Mouse (Mus musculus): ENCODE data around the gene Eif6. TPM values are rescaled to one million over a fixed set of nuclear protein-coding genes. Genes with fewer than 3 reads are reported as not detected.

Gene Eif6
- polyA plus RNA-seq, 1 experiment from 2014 or later = 107 TPM

DNA sequence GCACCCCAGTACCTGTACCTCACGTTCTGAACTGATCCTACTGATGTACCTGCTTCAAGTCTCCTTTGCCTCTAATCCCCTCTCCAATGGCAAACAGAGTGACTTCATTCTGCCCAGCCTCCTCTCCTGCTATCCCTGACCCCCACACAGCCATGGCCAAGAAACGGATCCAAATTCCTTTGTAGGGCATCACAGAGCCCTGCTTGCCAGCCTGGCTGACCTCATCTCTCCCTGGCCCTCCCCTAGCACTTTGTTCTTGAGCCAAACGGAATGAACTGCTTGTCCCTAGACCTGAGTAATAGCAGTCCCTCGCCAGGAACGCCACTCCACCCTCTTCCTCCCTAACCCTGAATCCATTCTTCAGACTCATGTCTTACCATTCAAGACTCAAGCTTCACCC is 20.2 kb downstream of the Eif6 start:
- H3K4me3 ChIP-seq = no peak overlapping the region
- peaks cover 5% of the 10 kb centered on the region for H3K4me1 ChIP-seq (replicated peaks)
- no peak overlapping the region for H3K27ac ChIP-seq
- H3K9me3 ChIP-seq (replicated peaks) = no peaks in the 10 kb centered on the region
- 63% methylated on average over 5 of the region's 5 CpGs for WGBS
- H3K4me2 ChIP-seq = no peak overlapping the region
- H3K9ac ChIP-seq = no peak overlapping the region
- ATAC-seq (replicated peaks; ENCODE audit: insufficient number of reproducible peaks, insufficient read depth, low FRiP score, low read depth) = no peak
- no peaks in the 10 kb centered on the region for H3K36me3 ChIP-seq
- peaks cover 2% of the 10 kb centered on the region; the same call in 1 of the 2 replicates for H3K27me3 ChIP-seq

DNA sequence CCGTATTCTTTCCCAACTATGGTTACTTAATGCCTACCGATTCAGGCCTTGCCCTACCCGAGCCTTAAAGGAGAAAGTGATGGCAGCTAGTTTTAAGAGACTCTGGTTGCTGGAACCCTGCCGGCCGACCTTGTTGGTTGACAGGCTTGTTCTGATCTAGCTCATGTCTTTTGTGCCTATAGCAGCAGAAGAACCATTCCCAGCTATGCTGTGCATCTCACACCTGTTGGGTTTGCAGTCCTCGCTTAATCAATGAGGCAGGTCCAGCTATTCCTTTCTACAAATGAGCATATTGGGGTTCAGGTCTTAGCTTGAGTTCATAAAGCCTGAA is 20.8 kb downstream of the Eif6 start:
- Histone ChIP-seq H3K4me2 (no peak overlapping the region), H3K9ac (no peak overlapping the region), H3K4me1 (replicated peaks) (peaks cover 5% of the 10 kb centered on the region), H3K27ac (no peak overlapping the region), H3K4me3 (no peak overlapping the region), H3K36me3 (no peaks in the 10 kb centered on the region), H3K27me3 (peaks cover 2% of the 10 kb centered on the region; the same call in 1 of the 2 replicates), H3K9me3 (replicated peaks) (no peaks in the 10 kb centered on the region)
- WGBS = 70% methylated on average over 6 of the region's 6 CpGs
- ATAC-seq (replicated peaks; ENCODE audit: insufficient number of reproducible peaks, insufficient read depth, low FRiP score, low read depth) = no peak

DNA sequence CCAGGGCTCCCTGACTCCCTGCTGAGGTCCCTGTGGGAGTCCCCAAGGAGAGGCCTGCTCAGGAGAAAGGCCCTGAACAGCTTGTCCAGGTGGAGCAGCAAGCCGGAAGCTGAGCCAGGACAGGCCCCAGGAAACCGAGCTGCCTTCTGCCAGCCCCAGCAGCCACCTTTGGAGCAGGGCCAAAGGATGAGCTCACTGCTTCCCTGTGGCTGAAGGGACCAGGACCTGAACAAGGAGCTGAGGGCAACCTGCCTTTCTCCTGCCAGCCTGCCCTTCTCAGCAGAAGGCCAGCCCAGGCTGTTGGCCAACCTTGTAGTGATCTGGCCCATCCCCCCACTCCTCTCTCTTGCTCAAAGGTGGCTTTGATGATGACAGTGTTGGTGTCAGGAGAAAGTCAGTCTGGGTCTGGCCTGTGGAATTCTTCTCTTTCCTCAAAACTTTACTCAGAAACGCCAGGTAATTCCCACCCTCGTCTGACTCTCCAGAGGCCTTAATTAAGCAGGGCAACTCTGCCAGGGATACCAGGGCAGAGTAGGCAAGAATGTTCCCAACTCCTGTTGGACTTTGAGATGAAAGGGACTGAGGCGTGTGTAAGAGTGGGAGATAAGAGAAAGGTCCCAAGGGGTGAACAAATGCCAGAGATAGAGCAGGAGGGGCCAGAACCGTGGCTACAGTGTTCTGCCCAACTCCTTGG is 21.3 kb downstream of the Eif6 start:
- Histone ChIP-seq H3K4me2 (no peak overlapping the region), H3K27ac (no peak overlapping the region), H3K9me3 (replicated peaks) (no peaks in the 10 kb centered on the region), H3K4me3 (no peak overlapping the region), H3K9ac (0 out of 2 replicates have a peak overlapping the region, but pooled peaks have one; percentile 4), H3K27me3 (peaks cover 2% of the 10 kb centered on the region; the same call in 1 of the 2 replicates), H3K36me3 (no peaks in the 10 kb centered on the region), H3K4me1 (replicated peaks) (peaks cover 5% of the 10 kb centered on the region)
- WGBS = 30% methylated on average over 6 of the region's 6 CpGs
- ATAC-seq (replicated peaks; ENCODE audit: insufficient number of reproducible peaks, insufficient read depth, low FRiP score, low read depth) = no peak

DNA sequence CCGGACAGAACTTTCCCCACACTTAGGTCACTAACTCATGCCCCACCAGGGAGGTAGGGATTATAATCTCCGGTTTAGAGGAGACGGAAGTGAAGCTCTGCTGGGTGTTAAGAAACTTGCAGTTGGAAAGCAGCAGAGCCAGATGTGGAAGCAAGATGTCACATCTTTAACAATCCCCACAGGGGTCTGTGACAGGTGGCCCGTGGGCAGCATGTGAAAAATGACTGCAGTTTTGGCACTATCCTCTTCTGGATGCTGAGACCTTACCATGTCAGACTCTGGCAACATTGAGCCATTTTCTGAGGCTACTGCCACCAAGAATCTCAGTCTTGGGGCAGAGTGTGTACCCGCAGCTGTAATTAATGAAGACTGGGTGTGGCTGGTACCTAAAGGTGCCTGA is 22.7 kb downstream of the Eif6 start:
- 63% methylated on average over 5 of the region's 5 CpGs for WGBS
- no peak for ATAC-seq (replicated peaks; ENCODE audit: insufficient number of reproducible peaks, insufficient read depth, low FRiP score, low read depth)
- H3K9ac ChIP-seq = no peak overlapping the region
- H3K27ac ChIP-seq = no peak overlapping the region
- no peak overlapping the region for H3K4me3 ChIP-seq
- H3K4me1 ChIP-seq (replicated peaks) = peaks cover 5% of the 10 kb centered on the region
- no peaks in the 10 kb centered on the region for H3K9me3 ChIP-seq (replicated peaks)
- H3K36me3 ChIP-seq = no peaks in the 10 kb centered on the region
- H3K4me2 ChIP-seq = no peak overlapping the region
- peaks cover 2% of the 10 kb centered on the region; the same call in 1 of the 2 replicates for H3K27me3 ChIP-seq

GRCm38 (mm10) chr2:155802761-155803160 is 24.0 kb downstream of the Eif6 start:
- no peak overlapping the region for H3K4me3 ChIP-seq
- H3K4me2 ChIP-seq = no peak overlapping the region
- peaks cover 5% of the 10 kb centered on the region for H3K4me1 ChIP-seq (replicated peaks)
- ATAC-seq (replicated peaks; ENCODE audit: insufficient number of reproducible peaks, insufficient read depth, low FRiP score, low read depth) = no peak
- peaks cover 2% of the 10 kb centered on the region; the same call in 1 of the 2 replicates for H3K27me3 ChIP-seq
- H3K27ac ChIP-seq = no peak overlapping the region
- H3K9ac ChIP-seq = no peak overlapping the region
- H3K36me3 ChIP-seq = no peaks in the 10 kb centered on the region
- H3K9me3 ChIP-seq (replicated peaks) = no peaks in the 10 kb centered on the region
- 50% methylated on average over 3 of the region's 3 CpGs for WGBS

DNA sequence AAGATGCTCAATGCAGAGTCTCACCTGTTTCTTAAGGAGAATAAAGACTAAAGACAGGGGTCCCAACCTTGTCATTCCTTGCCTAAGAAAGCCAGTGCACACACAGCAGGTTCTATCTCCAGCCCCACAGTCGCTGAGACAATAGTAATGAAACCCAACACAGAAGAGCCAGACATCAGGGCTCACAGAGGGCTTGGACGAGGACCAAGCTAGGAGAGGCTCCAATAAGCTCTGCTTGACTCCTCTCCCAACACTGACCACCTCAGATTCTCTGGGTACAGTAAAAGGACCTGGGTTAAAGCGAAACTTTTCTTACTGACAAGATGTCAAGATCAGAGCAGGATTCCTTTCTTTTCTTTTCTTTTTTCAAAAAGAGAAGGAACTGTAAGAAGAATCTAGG is 28.1 kb downstream of the Eif6 start:
- Histone ChIP-seq H3K27me3 (no peaks in the 10 kb centered on the region), H3K4me2 (no peak overlapping the region), H3K4me3 (no peak overlapping the region), H3K9ac (no peak overlapping the region), H3K36me3 (no peaks in the 10 kb centered on the region), H3K4me1 (replicated peaks) (no peaks in the 10 kb centered on the region), H3K9me3 (replicated peaks) (no peaks in the 10 kb centered on the region), H3K27ac (no peak overlapping the region)
- 52% methylated on average over 3 of the region's 3 CpGs for WGBS
- ATAC-seq (replicated peaks; ENCODE audit: insufficient number of reproducible peaks, insufficient read depth, low FRiP score, low read depth) = no peak

- H3K9me3 ChIP-seq (replicated peaks) = no peaks in the 10 kb centered on the region
- 0 out of 2 replicates have a peak, but pooled peaks cover 11% of the 10 kb centered on the region for H3K27me3 ChIP-seq
- H3K36me3 ChIP-seq = no peaks in the 10 kb centered on the region
- no peak overlapping the region for H3K27ac ChIP-seq
- H3K4me3 ChIP-seq = no peak overlapping the region
- WGBS = 81% methylated on average over 12 of the region's 12 CpGs
- no peaks in the 10 kb centered on the region for H3K4me1 ChIP-seq (replicated peaks)
- ATAC-seq (replicated peaks; ENCODE audit: insufficient number of reproducible peaks, insufficient read depth, low FRiP score, low read depth) = no peak
- no peak overlapping the region for H3K4me2 ChIP-seq
- H3K9ac ChIP-seq = no peak overlapping the region
Measured at GRCm38 (mm10) chr2:155794674-155795445, 31.9 kb downstream of the Eif6 start.

DNA sequence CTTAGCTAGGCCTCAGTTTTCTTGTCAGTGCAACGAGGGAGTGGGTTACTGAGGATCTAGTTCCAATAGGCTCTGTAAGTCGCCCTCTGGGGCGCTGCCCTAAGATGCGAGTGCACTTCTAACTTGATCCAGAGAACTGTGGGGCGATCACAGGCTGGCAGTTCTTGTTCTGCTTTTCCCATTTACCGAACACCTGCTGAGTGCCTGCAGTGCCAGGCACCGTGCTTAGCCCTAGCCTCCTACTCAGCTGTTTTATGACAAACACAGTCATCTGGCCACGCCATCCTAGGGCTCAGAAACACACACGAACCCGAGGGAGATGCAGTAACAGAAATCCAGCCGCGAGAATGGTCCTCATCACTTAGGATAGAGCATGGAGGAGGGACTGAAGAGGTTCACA is 33.8 kb downstream of the Eif6 start:
- H3K27ac ChIP-seq = no peak overlapping the region
- H3K27me3 ChIP-seq = peaks cover 18% of the 10 kb centered on the region; the same call in 1 of the 2 replicates
- no peak overlapping the region for H3K4me3 ChIP-seq
- no peak for ATAC-seq (replicated peaks; ENCODE audit: insufficient number of reproducible peaks, insufficient read depth, low FRiP score, low read depth)
- H3K36me3 ChIP-seq = no peaks in the 10 kb centered on the region
- H3K9ac ChIP-seq = no peak overlapping the region
- no peak overlapping the region; the same call in 1 of the 2 replicates for H3K4me2 ChIP-seq
- H3K4me1 ChIP-seq (replicated peaks) = no peaks in the 10 kb centered on the region
- 39% methylated on average over 12 of the region's 12 CpGs for WGBS
- H3K9me3 ChIP-seq (replicated peaks) = no peaks in the 10 kb centered on the region

- ATAC-seq (replicated peaks; ENCODE audit: insufficient number of reproducible peaks, insufficient read depth, low FRiP score, low read depth) = no peak
- Histone ChIP-seq H3K9ac (no peak overlapping the region), H3K4me3 (no peak overlapping the region), H3K4me2 (no peak overlapping the region), H3K4me1 (replicated peaks) (no peaks in the 10 kb centered on the region), H3K36me3 (no peaks in the 10 kb centered on the region), H3K9me3 (replicated peaks) (no peaks in the 10 kb centered on the region), H3K27ac (no peak overlapping the region), H3K27me3 (peaks cover 19% of the 10 kb centered on the region; the same call in 1 of the 2 replicates)
- 54% methylated on average over 18 of the region's 18 CpGs for WGBS
Measured at GRCm38 (mm10) chr2:155787949-155788931, 38.5 kb downstream of the Eif6 start.

GRCm38 (mm10) chr2:155786905-155787304 is 39.8 kb downstream of the Eif6 start:
- H3K4me2 ChIP-seq = no peak overlapping the region
- no peak overlapping the region for H3K27ac ChIP-seq
- H3K4me3 ChIP-seq = no peak overlapping the region
- H3K9ac ChIP-seq = no peak overlapping the region
- 59% methylated on average over 5 of the region's 5 CpGs for WGBS
- no peaks in the 10 kb centered on the region for H3K9me3 ChIP-seq (replicated peaks)
- H3K4me1 ChIP-seq (replicated peaks) = no peaks in the 10 kb centered on the region
- no peaks in the 10 kb centered on the region for H3K36me3 ChIP-seq
- peaks cover 19% of the 10 kb centered on the region; the same call in 1 of the 2 replicates for H3K27me3 ChIP-seq
- ATAC-seq (replicated peaks; ENCODE audit: insufficient number of reproducible peaks, insufficient read depth, low FRiP score, low read depth) = no peak

- Histone ChIP-seq H3K36me3 (no peaks in the 10 kb centered on the region), H3K9me3 (replicated peaks) (no peaks in the 10 kb centered on the region), H3K4me3 (no peak overlapping the region), H3K4me2 (no peak overlapping the region), H3K9ac (no peak overlapping the region), H3K4me1 (replicated peaks) (no peaks in the 10 kb centered on the region), H3K27ac (no peak overlapping the region), H3K27me3 (peaks cover 8% of the 10 kb centered on the region; the same call in 1 of the 2 replicates)
- ATAC-seq (replicated peaks; ENCODE audit: insufficient number of reproducible peaks, insufficient read depth, low FRiP score, low read depth) = no peak
- WGBS = 62% methylated on average over 6 of the region's 6 CpGs
Measured at GRCm38 (mm10) chr2:155784534-155784933, 42.2 kb downstream of the Eif6 start.

Data from heart, embryonic 15.5 days (tissue).